Mouse (Mus musculus): ENCODE data around the gene Naa25. TPM values are rescaled to one million over a fixed set of nuclear protein-coding genes. Genes with fewer than 3 reads are reported as not detected.

The Naa25 gene
- total RNA-seq, 1 experiment from 2014 or later: 35.2 TPM

DNA sequence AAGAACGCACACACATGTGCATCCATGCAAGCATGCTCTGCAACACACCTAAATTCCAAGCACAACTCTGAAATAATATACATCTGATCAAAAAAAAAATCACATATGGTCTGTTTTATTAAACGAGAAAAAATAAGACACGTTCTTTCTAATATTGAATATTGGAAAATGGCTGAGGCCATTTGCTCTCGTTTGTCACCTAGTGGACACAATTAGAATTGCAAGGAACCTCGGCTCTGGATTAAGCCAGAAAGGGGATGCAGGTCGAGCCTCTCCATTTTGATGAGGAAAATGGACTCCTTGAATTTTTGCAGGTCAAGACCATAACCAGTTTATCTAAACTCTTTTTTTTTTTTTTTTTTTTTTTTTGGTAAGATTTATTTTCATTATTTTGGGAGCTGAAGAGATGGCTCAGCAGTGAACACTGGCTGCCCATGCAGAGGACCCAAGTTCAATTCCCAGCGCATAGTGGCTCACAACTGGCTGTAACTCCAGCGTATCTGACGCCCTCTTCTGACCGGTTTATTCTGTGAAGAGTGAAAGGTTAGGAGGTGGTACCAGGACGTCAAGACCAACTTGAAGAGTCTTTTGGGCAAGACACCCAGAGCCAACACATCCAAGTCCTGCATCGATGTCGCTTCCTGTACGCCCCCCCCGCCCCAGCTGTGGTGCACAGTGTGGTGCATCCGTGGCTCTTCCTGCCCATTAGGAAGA, 4.9 kb upstream of the Naa25 start:
- no peak for DNase-seq

DNA sequence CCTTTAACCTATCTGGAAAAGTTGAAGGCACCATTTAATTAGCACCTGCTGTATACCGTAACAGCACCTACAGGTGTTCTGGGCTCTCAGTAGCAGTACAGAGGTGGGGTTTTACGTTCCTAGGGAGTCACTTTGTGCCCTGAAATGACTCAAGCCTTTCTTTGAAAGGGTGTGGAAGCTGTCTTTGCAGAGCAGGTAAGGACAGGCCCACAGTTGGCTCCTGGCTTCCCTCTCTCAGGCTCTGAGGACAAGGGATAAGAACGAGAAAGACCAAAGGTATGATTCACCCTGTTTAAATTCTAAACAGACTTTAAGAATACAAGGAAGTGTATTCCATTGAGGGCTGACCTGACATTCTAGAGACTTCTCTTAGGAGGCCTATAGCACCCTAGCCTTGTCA, 4.3 kb upstream of the Naa25 start:
- DNase-seq: no peak

DNA sequence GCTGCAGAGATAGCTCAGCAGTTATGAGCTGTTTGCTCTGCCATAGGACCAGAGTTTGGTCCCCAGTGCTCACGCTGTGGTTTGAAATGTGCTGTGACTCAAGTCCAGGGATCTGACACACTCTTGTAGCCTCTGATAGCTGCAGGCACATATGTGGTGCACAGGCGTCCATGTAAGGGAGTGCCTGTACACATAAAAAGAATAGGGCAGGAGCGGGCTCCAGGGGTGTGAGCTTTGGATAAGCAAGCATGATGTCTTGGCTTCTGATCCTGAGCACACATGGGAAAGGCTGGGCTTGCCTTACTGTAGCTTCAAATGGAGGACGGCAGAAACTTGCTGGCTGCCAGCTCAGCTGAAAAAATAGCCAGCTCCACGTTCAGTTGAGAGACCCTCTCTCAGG, 2.1 kb upstream of the Naa25 start:
- no peak for DNase-seq

DNA sequence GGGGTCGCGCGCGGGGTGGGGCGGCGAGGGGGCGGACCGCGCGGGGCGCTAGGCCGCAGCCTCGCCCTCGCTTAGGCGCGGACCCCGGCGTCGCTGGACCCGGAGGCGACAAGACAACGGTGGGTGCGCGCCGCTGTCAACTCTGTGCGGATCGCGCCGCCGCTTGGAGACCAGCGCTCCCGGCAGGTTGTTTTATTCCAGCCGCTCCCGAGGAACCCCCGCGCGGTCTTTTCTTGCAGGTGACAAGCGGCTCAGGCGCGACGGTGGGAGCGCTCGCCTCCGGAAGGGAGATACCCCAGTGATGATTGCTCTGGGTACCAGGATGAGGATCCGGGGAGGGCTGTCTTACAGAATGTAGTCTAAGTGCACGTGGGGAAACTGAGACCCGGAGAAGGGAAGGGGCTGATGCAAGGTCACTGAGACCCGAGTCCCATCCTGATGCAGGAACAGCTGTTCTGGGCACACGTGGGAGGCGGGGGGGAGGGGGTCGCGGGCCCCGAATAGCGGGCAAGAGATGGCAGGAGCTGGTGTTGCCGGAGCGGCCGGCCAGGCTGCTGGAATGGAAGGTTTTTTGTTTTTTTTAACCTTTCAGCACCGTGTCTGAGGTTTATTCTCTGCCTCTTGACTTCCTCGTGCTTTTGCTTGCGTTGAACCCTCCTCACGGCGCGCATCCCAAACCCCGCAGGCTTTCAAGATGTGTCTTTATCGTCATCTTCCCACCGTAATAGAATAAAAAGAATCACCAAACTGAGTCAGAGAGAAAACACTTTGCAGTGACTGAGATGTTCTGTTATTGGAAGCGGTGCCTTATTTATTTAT, 619 bp downstream of the Naa25 start:
- no peak for DNase-seq

DNA sequence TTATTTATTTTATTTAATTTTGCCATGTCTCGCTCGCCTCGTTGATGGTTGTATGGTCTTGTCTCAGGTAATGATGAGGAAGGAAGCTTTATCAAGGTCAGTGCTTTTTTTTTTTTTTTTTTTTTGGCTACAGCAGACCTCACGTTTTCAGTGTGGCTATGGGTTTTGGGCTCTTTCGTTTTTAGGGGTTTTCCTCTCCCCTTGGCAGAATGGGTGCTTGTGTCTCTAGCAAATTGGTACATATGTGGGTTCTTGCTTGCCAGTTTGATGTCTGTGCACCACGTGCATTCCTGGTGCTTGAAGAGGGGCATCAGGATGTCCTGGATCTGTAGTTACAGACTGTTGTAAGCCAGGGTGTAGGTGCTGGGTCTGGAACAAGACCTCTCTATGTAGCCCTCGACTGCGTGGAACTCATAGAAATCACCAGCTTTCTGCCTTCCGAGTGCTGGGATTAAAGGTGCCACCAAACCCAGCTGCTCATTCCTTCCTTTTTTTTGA, 1.3 kb downstream of the Naa25 start:
- no peak for DNase-seq

DNA sequence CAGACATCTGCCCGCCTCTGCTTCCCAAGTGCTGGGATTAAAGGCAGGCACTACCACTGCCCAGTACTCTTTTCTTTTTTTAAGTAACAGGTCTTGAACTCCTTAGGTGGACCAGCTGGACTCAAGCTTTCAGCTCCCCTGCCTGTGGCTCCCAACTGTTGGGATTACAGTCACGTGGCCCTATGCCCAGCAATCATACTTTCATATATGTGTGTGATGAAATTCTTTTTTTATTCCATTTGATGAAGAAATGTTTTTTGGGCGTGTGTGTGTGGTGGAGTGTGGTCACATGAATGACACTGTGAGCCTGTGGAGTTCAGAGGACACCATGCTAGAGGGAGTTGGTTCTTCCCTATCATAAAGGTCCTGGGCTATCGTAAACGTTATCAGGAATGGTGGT, 1.8 kb downstream of the Naa25 start:
- no peak for DNase-seq

DNA sequence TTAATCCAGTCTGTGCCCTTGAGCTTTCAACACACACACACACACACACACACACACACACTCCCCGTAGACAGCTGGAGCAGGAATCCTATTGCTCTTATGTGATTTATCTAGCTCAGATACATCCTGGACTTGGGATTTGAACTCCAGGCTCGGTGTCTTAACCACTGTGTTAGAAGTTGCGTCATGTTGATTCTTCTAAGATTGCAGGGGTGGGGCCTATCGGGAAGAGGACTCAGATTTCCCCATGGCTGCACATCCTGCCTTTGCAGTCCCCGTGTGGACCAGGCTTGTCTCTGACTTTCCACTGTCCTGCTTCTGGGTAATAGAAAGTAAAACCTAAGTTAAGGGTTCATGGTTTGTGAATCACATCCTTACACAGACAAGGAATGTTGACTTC, 2.3 kb downstream of the Naa25 start:
- no peak for DNase-seq

DNA sequence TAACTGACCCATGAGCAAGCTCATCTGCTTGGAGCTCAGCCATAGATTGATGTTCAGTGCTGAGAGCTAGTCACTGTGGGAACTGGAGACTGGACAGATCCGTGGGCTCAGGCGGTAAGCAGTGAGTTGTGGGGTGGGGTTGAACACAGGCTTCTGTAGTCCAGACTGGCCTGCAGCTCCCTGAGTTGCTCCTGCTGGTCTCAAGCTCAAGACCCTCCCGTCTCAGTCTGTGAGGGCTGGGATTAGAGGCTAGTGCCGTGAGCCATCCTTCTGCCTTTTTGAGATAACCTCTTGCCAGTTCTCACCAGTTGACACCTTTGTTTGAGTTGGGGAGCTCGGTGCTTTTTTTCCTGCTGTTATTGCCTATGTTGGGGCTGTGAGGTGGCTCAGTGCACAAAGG, 3.1 kb downstream of the Naa25 start:
- DNase-seq: no peak

DNA sequence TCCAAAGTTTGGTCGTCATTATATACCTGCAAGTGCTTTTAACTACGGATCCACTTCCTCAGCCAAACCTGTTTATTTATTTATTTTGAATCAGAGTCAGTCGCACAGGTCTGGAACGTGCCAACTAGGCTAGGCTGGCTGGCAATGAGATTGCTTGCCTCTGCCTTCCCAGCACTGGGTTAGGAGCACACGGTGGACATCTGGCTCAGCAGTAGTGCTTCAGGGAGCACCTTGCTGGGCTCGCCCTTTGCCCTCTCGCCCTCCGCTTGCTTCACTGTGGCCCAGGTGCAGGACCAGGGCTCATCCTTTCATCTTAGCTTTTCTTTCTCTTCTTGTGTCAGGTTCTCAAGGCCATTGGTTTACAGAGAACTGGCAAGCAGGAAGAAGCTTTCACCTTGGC, 10.1 kb downstream of the Naa25 start:
- no peak for DNase-seq

DNA sequence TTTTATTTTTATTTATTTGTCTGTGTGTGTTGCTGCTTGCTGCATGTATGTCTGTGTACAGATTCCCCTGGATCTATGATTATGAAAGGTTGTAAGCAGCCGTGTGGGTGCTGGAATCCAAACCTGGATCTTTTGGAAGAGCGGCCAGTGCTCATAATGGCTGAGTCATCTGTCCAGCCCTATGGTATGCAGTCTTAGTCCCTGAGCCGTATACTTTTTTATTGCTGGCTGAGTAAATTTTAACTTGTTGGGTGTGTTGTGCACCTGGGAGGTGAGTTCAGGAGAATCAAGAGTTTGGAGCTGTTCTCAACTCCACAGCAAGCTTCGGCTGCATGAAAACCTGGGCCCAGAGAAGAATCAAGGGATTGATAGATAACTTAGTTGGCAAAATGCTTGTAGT, 13.2 kb downstream of the Naa25 start:
- DNase-seq: no peak

DNA sequence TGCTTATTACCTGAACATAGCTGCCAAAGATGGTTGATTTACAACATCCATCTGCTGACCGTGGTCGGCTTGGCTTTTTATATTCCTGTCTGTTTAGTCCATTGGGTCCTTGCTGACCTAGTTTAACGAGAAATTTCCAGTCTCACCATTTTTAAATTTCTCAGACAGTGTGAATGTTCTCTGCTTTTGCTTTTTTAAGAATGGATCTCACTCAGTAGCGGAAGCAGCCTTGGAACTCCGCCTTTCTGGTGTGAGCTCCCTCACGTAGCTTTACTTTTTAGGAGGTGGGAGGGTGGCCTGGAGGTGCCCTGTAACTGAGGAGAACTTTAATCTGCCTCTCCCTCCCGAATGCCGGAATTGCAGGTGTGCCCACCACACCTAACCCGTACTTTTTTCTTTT, 23.0 kb downstream of the Naa25 start:
- DNase-seq: no peak

DNA sequence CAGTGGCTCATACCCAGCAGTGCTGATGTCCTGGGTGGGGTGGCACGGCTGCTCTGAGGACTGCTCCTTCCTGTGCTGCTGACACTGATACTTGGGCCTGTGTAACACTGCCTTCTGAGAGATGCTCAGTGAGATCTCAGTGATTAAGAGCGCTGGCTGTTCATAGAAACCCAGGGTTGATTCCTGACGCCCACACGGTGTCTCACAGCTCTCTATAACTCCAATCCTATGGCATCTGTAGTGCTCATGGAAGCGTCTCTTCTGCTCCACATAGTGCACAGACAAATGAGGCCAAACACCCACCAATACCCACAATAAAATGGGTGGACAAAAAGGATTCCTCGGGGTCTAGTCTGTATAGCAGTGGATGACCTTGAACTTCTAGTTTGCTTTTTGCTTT, 25.1 kb downstream of the Naa25 start:
- no peak for DNase-seq

DNA sequence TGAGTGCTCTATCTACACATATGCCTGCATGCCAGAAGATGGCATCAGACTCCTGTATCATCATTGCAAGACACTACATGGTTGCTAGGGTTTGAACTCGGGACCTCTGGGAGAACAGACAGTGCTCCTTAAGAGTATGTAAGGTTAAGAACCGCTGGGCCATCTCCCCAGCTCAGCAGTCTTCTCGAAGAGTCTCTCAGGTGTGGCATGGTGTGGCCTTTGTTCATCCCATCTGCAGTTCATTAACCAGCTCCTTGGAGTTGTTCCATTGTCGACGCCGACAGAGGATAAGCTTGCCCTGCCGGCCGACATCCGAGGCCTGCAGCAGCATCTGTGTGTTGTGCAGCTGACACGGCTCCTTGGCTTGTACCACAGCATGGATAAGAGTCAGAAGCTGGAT, 25.6 kb downstream of the Naa25 start:
- DNase-seq: no peak

DNA sequence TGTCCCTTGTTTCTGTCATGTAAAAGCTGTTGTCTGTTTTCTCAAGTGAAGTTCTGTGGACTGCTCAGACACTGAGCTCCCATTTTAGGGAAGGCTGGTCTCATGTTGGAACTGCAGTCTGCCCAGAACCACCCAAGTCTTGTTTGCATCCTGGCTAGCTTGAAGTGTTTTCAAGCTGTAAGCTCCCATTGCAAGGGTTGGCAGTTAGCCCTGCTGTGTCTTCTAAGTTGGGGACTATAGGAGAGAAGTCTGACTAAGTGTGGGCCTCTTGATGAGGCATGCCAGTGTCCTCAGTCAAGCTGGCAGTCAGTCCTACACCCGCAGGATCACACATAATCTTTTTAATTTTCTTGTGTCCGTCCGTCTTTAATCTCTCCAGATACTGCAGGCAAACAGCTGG, 31.2 kb downstream of the Naa25 start:
- no peak for DNase-seq

DNA sequence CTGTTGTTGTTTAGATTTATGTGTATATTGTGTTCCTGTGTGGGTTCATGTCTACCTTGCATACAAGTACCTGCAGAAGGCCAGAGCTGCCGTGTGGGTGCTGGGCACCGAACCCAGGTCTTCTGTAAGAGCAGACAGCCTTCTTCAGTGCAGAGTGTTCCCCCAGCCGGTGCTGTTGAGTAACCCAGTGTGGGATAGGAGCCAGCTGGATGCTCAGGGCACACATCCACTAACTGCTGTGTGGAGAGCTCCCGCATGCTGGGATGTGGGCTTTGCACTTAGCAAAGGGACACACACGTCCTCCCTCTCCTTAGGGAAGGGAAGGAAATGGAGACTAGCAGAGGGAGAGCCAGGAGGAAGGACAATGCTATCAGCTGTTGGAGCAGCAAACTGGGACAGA, 40.4 kb downstream of the Naa25 start:
- DNase-seq: peak; percentile 54

DNA sequence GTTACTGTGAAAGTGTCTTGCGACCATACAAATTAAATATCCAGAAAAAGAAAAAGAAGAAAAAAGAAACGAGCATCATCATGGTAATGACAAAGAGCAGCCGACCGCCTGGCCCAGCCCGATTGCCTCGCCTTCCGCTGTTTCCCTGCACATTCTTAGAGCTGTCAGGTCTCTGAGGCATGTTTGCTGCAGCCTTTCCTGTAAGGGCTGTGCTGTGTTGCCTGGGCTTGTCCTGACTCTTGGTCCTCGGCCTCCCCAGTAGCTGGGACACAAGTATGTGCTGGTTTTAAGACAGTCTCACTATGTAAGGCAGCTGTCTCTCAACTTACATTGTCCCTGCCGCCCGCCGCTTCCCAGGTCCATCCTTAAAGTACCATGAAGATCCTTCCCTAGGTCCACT, 41.0 kb downstream of the Naa25 start:
- DNase-seq: no peak

DNA sequence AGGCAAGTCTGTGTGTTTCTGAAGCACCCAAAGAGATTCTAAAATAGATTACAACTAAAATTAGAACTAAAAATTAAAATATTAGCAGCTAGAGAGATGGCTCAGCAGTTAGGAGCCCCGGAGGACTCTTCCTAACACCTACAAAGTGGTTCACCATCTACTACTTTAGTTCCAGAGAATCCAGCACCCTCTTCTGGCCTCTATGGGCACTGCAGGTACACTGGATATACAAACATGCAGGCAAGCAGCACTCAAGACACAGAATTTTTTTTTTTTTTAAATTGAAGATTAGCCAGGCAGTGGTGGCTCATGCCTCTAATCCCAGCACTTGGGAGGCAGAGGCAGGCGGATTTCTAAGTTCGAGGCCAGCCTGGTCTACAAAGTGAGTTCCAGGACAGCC, 45.8 kb downstream of the Naa25 start:
- DNase-seq: peak; percentile 27

DNA sequence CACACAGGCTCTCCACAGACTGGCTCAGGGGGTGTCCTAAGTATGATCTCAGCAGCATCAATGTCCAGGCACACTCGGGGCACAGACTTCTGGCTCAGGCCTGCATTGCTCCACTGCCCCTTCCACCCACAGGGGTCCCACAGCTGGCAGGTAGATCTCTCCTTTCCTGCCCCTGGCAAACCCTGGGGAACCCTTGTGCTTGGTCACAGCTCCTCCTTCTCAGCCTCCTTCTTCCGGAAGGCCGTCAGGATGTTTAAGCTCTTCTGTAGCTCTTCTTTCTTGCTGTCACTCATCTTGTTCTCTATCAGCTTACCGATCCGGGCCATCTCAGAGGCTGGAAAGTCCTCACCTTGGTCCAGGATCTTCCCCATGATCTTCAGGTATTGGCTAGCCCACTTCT, 47.1 kb downstream of the Naa25 start:
- DNase-seq: no peak

DNA sequence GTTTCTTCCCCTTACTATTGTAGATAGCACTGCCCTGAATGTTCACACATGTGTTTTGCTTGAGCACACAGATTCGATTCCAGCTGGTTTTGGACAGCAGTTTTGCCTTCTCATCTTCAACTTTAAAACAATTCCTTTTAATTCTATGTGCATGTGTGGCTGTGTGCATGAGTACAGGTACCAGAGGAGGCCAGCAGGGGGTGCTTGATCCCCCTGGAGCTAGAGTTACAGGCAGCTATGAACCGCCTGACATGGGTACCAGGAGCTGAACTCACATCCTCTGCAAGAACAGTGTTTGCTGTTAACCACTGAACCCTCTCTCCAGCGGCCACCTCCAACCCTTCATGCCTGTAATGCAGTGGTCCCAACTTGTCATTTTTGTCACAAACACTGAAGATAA, 50.7 kb downstream of the Naa25 start:
- DNase-seq: no peak

DNA sequence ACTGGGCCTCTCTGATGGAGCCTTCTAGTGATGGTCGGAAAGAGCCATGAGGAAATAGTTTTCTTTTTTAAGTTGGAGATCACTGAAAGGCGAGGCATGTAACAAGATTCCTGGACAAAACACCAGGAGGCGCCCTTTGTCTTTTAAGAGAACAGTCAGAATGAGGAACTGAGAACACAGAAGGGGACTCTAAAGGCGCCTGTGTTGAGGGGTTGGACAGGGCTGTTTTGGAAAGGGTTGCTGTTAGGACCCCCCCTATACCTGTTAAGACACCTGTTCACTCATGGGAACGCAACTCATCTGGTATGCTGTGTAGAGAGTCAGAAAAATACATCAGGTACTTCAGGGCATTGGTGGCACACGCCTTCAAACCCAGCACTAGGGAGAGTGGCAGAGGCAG, 52.2 kb downstream of the Naa25 start:
- DNase-seq: peak; percentile 35

DNA sequence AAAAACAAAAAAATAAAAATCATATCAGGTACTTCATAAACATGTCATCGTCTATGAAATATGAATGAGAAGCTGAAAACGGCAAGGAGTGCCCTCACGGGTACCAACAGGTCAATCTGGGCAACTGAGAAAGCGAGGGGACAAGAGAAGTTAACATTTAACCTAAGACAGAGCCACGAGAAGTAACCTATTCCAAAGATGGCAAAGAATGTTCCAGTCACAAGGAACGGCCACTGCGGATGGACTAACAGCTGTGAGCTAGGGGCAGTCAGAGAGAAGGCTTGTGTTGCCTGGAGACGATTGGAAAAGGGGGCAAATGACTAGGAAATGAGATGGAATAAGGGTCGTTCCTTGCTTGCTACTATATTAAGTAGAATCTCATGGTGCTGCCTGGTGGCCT, 52.7 kb downstream of the Naa25 start:
- no peak for DNase-seq

DNA sequence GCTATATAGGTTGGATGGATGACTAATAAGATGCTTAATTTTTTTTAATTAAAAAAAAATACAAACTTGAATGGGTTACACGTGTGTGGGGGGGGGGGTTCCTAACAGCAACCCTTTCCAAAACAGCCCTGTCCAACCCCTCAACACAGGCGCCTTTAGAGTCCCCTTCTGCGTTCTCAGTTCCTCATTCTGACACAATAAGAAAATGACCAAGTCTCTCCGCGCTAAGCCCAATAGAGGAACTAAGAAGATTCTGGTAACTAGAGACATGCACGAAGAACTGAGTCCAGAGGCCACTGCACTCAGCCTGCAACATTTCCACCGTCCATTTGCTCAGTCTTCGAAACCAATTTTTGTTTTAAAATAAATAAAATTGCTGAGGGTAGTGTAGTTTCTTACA, 53.5 kb downstream of the Naa25 start:
- DNase-seq: no peak

DNA sequence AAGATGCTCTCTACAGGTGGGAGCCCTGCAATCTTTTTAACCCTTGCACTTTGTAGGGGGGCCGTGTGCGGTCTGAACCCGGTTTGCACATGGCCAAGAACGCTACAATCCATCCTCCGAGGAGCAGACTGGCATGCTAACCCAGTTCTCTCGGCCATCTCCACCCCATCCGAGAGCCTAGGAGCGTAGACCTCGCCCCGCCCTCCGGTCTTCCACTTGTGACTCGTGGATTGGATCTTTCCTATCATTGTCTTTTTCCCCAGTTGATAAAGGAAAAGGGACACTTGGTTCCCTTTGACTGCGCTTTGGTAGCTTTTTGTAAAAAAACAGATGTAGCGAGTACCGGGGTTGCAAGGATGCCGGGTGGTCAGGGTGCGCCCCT, 53.9 kb downstream of the Naa25 start, which contains the start of gene Tmem116:
Gene Tmem116 (plus strand): TSS at position 250 of the 382 bp plus-strand sequence.
- DNase-seq: peak; percentile 35
